Mouse (Mus musculus) neutrophil, adult 5-6 weeks (primary cell): ENCODE measurements at regions not wholly inside any gene's neighbourhood (a gene's known extent, or its start where the extent isn't known, plus 50 kb on each side); places are given as distances from the start of the nearest gene placed in this dataset.

Experiments used
- ATAC-seq: fragments of 151-379, 151-347 bp; 2 replicates; pipeline ENCODE4 v1.8.0; 2017; ENCODE audit warnings: mild to moderate bottlenecking, moderate TSS enrichment; ENCODE audit not compliant: insufficient number of reproducible peaks, poor library complexity, low FRiP score, severe bottlenecking; ENCODE audit errors: extremely low read depth

DNA sequence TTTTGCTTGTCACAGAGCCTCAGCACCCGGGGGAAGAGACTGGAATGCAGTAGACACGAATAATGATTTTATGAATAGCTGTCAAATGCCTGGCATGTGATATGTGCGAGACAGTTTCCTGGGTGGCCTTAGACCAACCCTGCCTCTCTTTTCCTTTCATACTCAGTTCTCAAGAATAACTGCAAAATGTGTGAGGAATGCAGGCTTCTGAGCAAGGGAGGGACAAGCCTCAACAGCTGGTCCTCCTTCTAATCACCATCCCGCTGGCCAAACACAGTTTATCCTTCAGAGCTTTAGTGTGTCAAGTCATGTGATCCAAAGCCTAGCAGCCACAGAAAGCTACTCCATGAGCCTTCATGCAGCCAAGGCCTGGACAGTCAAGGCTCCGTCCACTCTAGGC lies 271.8 kb downstream of the Mycn start:
- no peak for ATAC-seq

DNA sequence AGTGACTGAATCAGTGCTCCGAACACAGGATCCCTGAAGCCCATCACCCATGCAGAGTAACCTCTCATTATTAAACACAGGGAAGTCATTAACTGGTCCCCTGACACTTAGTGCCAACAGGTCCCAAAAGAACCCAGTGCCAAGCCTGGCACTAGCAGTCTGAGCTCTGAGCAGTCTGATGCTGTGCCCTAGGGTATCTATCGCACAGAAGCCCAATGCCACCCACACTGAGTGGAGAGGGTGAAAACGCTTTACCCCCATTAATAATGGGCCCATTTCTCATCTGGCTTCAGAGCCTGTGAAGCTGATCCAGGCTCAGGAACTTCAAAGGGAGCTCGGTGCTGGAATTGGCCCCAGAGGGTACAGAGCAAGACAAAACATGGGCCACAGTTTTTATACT lies 272.8 kb downstream of the Mycn start:
- no peak for ATAC-seq

DNA sequence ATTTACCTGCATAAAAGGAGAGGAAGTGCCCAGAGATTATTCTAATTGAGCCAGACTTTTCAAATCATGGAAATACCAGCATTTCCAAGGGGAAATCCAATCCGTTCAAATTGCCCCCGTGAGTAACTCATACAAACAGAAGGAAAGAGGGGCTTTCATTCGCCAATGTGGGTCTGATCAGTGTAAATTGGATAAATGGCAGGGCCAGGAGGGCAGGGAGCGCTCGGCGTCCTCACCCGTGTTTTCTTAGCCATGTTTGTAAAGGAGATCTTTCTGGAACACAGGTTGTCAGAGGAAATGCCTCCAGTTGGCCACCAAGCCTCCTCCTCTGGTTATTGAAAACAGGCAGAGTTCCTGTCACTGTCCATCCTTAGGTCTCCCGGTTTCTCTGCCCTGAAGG lies 286.1 kb downstream of the Mycn start:
- ATAC-seq = no peak

DNA sequence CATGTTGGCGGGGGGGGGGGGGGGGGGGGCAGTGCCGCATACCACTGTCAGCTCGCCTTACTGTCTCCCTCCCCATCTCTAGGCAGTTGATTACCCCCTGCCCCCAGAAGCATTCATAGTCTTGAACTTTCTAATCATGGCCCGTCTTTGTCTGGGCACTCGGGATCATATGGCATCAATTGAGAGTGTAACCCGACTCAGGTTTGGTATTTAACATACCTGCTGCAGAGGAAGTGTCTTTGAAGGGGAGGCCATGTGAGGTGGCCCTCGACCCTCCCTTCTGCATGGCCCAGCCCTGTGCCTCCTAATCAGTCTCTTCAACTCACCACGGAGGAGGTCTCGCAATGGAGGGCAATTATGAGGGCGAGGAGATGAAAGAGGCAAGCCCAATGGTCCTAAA lies 286.5 kb downstream of the Mycn start:
- ATAC-seq = no peak

DNA sequence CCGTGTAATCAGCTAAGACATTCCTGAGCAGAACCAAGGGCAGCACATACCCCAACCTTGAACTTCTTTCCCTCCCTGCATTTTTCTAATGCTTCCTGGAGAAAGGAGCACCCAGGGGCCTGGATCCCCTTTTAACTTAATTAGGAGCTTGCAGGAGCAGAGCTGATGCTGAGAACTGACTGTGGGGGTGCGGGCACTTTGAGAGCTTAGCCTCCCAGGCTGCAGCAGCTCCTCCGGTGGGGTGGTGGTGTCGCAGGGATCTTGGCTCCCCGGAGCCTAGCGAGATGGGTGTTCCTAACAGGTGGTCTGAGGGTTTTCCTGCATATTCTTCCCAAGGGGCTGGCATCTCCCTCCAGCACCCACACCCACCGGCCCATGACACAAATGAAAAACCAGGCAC lies 289.4 kb downstream of the Mycn start:
- no peak for ATAC-seq

DNA sequence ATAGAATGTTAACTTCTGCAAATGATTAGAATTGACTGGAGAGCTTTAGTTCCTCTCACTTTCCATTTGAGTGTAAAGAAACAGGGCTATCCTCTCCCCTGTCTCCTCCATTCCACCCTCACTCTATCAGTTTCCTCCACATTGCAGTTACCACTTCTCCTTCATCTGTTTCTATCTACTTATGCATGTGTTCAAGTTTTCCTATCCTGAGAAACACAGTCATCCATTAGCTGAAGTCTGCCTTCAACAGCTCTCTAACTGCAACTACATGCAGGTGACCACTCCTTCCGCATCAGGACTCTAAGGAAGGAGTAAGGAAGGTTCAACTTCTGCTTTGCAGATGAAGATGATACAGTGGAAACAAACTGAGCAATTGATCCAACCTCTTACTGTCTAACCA lies 291.4 kb downstream of the Mycn start:
- no peak for ATAC-seq

DNA sequence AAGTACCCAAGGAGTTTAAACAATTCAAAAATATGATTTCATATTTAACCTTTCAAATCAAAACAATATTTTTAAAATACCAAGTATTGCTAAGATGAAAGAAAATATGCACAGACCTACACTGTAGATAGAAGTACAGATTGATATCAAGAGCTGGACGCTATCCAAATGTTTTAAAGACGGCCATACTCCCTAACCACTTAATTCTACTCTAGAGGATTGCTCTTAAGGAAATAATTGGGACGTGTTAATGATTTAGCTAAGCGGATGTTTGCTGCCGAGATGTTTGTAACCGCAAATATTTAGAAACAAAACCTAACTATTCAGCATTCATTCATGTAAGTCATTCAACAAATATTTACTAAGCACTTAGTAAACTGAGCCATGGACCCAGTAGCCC lies 294.2 kb downstream of the Mycn start:
- ATAC-seq = no peak

DNA sequence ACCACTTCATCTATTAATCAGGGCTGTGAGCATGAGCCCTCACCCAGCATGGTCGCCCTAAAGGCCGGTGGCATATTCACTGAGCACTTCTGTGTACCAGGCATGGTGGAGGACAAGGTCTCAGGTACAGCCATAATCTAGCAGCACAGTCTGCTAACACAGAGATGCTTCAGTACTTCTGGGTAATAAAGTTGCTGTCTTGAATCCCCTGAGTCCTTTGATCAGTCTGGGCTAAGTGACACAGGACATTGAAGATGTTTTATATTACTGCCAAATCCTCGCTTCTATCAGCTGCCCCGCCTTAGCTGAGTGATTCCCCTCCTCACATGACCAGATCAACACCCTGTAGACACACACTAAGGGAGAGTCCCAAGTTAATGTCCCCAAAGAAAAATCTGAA lies 296.5 kb downstream of the Mycn start:
- ATAC-seq = no peak

DNA sequence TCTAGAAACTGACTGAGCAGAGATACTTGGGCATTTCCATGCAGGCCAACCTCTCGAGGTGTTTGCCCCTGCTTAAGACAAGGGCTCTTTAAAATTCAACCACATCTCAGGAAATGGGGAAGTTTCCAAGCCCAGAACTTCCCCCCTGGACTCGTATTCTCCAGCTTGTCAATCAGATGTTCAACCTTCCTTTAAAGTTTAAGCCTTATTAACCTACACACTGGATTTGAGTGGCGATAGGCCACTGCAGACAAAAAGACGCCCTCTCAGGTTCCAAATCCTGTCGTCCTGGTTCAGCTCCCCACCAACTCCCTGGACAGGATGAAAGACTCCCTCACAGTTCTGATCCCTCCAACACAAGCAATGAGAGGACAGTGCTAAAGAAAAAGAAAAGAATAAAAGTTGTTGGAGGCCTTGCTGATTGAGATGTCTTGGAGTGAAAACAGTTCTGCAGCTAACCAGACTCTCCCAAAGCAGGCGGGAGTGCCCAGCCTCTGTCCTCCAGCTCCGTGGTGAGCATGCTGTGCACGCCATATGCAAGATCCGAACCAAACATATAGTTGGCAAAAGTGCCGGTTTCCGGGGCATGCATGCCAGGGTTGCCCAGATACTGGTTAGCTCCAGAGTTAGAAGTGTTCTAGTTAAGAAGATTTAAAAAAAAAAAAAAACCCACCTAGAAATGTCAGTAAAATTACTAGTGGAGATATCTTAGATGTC lies 298.3 kb downstream of the Mycn start:
- no peak for ATAC-seq

DNA sequence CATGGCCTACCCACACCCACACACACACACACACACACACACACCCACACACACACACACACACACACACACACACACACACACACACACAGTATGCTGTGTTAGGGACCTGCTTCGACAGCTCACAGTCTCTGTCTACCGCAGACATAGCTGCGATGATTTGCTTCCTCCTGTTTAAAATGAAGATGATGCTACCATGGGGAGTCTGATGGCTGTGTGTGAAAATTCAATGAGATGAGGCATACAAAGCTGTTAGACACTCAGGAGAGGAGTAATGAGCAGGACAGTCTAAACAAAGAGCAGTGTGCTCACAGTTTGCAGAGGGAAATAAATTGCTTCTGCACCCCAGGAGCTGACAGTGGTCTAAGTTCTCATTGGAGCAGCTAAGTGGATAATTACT lies 306.4 kb downstream of the Mycn start:
- ATAC-seq = no peak

DNA sequence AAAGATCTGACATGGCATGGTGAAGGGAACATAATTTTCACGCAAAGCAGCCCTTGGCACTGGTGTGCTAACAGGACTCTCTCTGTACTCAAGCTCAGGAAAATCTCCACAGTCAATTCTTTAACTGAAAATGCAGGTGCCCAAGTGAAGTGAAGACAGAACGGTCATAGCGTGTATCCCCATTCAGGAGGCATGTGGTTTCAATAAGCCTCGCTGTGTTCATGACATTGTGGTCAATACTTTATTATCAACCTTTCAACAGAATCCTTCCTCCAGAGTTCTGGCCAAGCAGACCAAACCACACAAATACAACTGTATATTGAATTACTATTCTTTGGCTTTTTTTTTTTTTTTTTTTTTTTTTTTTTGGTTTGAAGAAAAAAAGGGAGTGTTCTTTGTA lies 314.1 kb downstream of the Mycn start:
- ATAC-seq = no peak

DNA sequence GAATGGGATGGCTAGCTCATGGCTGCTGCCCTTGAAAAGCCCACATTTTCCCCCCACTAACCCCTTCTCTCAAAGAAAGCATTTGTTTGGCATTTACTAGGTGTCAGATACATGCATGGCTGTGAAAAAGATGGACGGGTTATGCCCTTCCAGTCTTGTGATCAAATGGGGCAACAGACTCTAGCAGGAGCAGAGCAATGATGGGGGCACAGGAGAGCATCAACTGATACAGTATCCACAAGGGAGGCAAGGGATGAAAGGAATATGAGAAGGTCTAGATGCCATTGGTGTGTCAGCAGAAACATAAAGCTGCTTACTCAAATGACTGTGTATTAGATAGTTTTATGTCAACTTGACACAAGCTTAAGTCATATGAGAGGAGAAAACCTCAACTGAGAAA lies 315.9 kb downstream of the Mycn start:
- no peak for ATAC-seq

DNA sequence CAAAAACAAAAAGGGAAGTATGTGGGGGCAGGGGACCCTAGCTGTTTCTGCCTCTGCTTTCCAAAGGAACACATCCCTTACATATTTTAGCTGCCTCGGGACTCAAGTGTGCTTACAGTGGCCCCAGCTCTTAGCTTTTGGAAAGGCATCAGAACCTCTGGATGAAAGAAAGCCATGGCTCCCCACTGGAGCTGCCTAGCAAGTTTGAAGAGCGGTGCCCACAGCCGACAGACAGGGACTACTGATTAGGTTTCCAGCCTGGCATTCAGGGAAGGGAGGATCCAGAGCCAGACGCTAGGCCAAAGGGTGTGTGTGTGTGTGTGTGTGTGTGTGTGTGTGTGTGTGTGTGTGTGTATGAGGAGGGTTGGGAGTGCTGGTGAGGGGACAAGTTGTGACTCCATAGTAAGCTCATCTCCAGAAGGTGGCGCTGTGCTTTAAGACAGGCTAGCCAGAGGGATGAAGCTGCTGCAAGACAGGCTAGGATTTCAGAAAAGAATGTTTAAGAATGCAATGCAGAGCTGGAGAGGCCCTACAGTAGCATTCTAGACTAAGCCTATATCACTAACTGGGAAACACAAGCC lies 318.9 kb downstream of the Mycn start:
- no peak for ATAC-seq

DNA sequence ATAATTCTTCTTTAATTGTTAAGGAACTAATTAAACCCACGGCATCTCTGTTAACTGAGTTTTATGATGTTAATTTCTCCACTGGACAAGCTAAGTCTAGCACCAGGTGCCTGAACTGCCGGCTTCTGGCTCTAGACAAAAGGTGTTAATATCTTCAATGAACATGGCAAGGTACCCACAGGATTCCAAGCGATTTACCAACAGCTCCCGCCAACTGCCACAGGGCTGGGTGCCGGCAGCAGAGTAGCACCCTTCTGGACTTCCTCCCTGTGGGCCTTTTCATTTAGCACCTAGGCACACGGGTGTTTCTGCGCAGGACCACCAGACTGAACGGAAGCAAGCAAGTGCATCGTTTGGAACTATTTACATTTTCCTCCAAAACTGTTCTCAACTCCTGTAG lies 320.2 kb downstream of the Mycn start:
- ATAC-seq = no peak

DNA sequence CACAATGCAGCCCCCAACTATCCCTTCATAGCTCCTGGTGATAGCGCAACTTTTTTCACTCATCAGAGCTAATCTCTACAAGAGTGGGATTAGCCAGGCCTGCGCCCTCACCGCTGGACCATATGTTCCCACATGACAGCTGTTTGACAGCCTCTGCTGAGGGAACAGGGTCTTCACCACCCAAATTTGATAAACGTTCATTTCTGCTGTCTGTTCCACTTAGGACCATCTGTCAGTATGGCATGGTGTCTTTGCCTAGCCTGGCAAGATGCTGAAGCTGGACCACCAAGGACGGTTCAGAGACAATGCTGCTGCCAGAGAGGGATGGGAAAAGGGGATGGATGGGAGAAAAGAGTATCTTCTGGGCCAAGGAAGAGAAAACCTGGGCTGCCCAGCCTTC lies 321.4 kb downstream of the Mycn start:
- ATAC-seq = no peak

DNA sequence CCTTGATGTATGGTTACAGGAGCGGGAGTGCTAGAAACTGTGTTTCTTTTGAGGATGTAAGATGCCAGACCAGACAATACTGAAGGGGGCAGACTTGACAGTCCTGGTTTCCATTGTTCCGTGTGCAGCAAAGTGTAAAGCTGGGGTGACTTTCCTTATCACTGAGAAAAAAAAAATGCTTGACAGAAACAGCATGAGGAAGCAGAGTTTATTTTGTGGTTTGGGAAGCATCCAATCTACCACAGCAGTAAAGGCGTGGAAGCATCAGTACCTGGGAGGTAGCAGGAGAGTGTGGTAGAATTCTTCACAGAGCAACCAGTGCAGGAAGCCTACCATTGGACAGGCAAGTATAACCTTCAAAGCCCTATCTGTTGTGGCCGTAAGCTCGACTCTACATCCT lies 322.3 kb downstream of the Mycn start:
- ATAC-seq = no peak

DNA sequence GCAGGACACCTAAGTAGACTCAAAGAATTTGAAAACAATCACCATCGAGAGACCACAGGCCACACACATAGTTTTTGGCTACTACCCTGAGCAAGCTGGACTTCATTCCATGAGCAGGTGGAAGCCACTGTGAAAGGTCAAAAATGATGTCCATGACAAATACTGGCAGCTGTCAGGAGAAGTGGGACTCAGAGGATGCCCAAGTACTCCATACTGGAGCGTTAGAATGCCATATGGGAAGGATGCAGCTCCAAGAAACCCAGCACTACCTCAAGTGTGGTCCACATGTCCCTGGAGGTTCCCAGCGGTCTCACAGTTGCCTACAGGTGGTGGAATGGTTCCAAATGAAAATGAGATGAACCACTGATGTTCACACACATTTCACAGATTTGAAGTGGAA lies 329.2 kb downstream of the Mycn start:
- ATAC-seq = no peak

DNA sequence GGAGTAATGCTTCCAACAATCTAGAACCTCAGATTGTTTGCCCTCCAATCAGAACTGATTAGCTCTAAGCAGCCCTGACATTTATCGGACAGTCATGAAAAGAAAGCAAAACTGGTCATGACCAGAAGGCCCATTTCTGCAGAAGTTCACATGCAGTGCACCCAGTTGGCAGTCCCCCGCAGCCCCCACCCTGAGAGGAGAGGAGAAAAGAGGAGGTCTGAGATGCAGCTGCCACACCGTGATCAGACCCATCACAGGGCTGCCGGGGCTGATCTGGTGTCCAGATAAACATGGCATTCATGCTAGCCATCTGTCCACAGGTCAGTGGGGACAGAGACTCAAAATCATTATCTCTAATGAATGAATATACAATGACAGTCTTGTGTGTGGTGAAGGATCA lies 330.9 kb downstream of the Mycn start:
- no peak for ATAC-seq

DNA sequence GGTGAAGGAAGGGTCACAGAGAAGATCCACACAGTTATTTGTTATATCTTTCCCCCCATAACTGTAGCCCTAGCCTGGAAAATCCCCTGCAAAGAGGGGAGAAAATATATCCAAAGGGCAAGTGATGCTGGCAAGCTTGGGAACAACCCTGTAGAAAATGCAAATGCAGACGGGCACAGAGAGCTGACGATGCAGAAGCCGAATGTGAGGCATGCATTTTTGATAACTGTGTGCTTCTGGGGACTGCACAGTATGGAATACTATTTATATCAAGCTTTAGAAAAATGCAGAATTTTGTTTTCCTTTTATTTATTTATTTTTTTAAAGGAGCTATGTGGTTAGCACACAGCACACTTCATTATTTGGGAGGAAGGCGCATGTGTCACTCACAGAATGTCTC lies 333.7 kb downstream of the Mycn start:
- no peak for ATAC-seq

DNA sequence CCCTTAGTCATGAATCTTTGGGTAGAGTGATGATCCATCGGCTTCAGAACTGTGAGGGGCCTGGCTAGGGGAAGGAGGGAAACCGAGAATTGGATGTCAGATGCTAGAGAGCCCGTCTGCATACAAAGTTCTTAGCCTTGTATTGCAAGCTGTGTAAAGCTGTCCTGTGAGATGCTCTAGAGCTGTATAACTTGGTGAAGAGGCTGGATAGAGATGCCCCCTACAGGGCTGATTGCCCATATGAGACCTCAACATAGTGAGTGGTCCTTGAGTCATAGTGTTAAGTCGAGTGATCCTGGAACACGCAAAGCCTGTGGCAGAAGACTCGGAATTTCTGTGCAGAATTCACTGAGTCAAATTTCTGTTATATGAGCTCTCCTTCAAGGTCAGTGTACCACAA lies 334.8 kb downstream of the Mycn start:
- ATAC-seq = peak; percentile 36; the same call in 1 of the 2 replicates

DNA sequence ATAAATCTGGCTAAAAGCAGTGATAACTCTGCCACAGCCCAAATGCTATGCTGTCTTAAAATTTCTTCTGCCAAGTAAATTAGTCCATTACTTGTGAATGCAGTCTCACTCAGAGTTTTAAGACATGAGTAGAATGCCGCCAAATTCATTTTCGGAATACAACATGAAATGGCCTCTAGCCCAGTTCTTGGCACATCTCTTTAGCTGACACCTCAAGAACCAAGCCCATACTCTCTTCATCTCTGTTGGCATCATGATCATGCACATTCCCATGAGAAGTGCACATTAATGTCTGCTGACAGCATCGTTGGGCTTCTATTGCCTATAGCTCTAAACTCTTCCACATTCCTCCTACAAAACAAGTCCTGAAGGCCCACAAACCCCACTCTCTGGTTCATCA lies 336.2 kb downstream of the Mycn start:
- no peak for ATAC-seq
